Mouse (Mus musculus) A20 (cell line): ENCODE results near the gene H2-K1.
"Not testable (repeated sequence)": the region's sequence is repeated elsewhere in the genome, so short reads cannot be mapped to it uniquely, and the experiment has no call there.

ENCODE experiments used
- DNase-seq: peaks from one replicate; pipeline ENCODE4 v3.0.0-alpha.2; 2011; ENCODE audit warnings: low read depth, low spot score

Gene H2-K1

DNA sequence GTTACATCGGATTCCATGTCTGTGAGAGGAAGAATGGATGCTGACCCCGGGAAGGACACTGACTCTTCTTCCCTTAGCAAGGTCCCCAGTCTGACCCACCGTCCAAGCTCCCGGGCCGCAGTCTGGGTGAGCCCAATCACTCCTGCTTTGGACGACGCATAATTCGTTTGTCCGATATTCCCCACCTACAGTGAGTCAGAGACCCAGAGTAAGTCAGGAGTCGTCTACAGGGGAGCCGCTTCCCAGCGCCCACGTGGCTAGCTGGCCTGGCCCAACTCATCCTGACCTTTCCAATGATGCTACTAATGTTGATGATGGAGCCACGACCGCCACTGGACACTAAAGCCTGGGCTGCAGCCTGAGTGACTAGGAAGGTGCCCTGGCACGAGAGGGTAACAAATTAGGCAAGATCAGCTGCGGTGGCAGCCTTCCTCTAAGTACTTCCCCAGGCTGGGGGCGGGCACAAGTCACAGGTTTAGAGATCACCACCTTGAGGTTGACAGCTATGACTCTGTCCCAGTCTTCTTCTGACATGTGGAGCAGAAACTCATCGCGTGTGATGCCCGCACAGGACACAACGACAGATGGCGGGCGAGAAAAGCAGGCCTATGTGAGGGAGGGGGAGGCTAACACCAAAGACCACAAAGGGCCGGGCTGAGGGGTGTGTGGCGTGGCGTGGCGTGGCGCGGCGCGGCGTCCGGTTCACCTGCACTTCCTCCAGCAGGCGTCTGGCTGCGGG, 26.9 kb upstream of the H2-K1 start:
- DNase-seq: no peak

DNA sequence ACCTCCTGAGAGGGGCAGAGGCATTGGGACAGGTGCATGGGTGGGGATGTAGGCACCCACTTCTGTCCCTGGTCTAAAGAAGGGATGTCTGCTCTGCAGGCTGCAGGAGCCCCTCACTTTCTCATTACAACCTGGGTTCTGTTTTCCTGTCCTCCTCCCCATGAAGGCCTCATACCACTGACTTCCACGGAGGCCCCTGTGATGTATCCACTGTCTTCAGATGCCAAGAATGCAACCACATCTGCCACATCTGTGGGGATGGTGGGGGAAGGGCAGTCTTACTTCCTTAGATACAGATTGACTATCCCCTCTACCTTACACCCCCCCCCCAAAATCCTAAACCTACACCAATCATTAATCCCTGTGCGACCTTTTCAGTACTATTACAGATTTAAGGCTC, 26.1 kb upstream of the H2-K1 start:
- no peak for DNase-seq

DNA sequence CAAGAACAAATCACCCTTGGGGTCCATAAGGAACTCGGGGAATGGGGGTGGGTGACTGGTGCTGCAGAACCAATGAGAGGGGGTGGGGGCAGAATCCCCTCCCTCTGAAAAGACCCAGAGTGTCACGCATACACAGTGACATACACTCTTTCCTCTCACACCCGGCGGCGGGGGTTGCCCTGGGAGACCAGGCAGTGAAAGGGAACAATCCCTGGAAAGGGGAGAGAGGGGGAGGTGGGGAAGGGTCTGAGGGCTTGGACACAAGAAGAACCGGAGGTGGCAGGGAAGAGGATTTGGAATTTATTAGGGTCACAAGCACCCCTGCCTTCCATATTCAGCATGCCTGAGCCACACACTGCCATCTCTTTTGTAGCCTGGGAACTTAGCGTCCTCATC, 25.6 kb upstream of the H2-K1 start:
- no peak for DNase-seq

DNA sequence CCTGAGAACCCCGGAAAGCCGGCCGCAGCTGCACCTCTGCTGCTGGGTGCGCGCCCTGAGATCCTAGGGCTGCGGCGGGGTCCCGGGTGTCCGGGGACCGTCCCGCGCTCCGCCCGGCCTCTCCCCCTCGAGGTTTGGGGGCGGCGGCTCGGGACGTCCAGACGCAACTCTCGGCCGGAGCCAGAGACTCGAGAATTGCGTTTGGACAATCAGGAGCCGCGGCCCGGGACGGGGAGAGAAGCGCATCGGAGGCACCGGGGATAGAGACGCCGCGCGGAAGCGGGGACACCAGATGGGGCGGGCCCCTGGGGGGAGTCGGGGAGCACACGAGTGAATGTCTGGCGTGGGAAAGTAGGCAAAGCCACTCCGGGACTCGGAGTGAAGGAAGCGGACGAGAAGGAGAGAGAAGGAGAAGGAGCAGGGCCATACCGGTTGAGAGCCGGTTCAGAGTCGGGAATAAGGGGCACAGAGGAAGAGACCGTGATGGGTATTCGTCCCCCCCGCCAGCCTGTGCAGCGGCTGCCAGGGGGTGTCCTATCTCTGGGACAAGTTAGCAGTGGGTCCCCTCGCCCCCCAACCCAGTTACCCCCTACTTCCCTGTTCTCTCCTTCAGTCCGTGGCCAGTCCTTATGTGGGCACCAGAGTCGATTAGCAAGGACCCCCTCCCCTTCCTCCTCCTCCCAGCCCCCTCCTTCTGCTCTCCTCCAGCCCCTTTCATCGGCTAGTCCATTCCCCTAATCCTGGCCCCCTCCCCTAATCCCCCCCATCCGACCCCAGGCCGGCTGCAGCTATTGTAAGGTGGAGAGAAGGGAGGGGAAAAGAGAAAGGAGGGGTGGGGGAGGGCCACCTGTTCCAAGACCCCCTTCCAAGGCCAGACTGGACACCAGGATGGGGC, 25.0 kb upstream of the H2-K1 start:
- DNase-seq: no peak

DNA sequence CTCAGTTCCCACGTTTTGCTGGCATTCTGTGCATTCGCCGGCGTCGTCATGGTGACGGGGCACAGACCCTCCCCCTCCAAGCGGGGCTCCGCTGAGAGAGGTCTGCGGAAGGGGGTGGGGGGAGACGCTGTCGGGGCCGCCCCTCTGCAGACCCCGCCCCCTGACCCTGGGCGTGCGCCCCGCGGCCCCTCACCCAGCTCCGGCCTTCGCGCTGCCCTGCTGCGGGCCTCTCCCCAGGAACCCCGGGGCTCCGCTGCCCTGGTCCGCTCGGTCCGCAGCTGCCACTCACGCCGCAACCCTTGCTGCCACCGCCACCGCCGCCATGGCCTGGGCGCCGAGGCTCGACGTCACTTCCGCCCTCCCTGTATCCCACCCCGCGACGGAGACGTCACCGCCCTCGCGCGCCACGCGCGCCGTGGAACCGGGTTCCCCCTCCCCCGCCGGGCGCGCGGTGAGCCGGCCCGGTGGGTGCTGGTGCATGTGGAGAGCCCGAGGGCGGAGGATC, 24.2 kb upstream of the H2-K1 start, which contains the start of gene Ring1:
TSS of gene Ring1 (minus strand) at position 364 of the 505 bp plus-strand sequence.
- peak; percentile 92 for DNase-seq

DNA sequence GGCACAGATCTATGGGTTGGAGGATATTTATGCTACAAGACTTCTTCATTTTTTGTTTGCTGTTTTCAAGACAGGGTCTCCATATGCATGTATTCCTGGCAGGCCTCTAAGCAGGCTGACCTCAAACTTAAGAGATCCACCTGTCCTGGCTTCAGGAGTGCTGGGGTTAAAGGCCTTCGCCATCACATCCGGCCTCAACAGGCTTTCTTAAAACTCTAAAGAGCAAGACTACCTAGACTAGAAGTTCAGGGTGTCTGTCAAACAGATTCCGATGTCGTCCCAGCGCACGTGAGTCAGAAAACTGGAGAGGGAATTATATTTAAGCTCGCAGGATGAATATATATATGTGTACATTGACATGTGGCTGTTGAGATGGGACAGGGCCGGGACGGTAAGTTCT, 23.5 kb upstream of the H2-K1 start:
- DNase-seq: no peak

DNA sequence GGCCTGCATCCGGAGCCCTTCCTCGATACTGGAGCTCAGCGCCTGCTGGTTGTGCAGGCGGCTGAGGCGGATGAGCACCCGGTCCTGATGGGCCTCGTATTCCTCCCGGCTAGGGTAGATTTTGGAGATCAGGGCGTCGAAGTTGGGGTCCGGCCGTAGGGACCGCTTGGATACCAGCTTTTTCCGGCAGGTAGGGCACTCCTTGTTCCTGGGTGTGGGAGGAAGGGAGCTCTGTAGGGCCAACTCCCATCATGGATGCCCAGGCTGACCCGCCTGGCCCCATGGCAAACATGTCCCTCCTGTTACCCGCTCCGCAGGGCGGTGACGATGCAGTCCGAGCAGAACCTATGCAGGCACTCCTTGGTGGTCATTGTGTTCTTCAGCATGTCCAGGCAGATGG, 22.8 kb upstream of the H2-K1 start:
- DNase-seq: no peak

DNA sequence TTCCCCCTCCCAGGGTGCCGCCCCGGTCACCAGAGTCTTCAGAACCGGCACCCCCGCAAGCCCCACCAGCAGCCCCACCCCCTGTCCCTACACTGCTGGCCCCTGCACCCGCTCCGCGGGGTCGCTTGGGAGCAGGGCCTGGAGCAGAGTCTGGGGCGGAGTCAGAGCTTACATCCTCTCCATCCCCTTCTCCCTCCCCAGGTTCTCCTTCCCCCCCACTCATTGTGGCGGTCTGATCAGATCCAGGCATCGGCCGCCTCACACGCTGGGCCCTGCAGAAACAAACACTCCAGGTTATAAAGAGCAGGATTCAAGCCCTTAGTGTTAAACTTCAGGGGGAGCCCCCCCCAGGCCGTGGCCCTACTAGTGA, 22.3 kb upstream of the H2-K1 start:
- no peak for DNase-seq

DNA sequence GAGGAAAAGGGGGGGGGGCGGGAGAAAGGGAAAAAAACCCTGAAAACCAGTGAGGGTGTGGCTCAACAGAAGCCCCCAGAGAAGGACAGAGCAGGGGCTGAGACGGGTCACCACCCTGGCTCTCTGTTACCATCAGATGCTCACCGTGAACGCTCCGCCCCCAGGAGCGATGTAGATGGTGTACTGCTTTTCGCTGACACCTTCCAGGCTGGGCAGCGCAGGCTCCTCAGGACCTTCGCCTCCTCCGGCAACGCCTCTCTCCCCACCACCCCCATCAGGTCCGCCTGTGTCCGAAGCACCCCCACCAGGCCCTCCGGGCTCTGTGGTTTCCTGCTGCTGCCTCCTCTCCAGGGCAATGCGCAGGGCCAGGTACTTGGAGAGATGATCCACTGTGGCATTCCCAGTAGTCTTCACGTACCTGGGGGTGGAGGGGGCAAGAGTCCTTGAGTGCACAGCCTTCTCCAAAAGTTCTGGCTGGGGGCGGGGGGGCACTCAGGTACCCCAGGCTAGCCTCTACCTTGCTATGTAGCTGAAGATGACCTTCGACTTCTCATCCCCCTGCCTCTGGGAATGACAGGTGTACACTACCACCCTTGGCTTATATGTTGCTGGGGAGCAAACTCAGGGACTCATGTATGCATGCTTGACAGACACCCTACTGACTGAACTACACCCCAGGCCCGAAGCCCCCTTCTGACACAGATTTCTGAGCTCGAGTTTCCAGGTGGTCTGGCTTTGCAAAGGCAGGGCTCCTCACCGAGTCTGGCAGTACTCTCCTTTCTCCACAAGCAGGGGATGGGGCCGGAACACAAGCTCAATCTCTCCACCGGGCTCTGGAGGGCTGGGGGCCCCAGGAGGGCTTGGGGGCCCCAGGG, 21.6 kb upstream of the H2-K1 start:
- DNase-seq: no peak

DNA sequence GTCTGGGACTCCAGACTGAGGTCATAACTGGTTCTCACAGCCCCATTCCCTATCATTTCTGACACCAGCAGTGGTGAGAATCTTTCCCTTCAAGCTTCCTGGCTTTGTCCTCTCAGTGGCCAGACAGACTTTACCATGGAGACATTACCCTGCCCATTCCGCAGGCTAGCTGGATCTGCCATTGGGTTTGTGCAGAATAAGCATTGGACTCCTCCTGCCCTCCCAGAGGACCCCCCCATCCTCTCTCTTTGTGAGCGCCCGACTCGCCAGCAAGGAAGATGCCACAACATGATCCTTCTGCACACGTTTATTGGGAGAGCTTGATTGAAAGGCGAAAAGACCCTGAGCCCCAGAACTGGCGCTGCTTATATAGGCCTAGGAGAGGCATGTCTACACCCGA, 13.3 kb upstream of the H2-K1 start:
- no peak for DNase-seq

DNA sequence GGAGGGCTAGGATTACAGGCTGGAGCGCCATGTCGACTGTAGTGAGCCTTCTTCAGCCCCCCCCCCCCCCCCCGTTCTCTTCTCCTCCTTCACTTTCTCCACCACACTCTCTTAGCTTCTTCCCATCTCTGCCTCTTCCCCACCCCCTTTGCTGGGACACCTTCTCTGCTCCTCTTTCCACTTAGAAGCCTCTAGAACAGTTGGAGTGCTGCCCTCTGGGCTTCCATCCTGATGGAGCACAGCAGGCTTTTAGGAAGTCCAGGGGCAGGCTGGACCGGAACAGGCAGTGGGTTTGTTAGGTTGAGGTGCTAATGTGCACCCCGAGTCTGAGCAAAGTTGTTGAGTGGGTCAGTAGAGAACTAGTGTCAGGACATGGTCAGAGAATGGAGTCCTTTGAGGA, 10.0 kb upstream of the H2-K1 start:
- DNase-seq: no peak

DNA sequence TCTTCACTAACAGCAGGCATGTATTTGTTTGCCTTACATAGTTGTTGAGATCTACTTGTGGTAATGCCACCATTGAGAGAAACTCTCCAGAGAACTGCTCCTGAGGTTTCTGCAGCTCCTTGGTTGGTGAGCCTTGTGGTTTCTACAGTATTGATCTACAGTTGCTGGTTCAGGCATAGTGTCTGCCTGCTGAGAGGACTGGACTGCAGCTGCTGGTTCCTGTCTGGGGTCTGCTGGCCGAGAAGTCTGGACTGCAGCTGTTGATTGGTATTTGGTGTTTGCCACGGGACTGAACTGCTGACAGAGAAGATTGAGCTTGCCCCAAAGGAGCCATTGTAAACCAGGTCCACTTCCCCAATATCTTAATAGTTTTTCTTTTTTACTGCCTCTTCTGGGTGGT, 6.4 kb upstream of the H2-K1 start:
- no peak for DNase-seq

DNA sequence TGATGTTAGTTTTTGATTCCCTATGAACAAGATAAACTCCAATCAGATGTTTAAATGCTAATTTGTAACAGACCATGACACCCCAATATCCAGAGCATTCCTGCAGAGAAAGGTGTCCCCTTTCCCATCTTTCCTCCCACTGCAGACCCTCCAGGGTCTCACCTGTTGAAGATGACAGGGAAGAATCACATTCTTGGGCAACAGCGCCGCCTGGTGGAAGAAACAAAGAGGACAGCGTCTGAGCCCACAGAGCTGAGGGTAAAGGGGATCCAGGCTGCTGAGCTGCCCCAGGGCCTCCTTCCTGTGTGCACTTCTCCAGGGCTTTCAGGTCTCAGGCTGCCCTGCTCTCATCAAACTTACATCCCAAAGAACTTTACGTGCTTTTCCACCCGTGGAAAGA, 3.3 kb upstream of the H2-K1 start:
- no peak for DNase-seq

DNA sequence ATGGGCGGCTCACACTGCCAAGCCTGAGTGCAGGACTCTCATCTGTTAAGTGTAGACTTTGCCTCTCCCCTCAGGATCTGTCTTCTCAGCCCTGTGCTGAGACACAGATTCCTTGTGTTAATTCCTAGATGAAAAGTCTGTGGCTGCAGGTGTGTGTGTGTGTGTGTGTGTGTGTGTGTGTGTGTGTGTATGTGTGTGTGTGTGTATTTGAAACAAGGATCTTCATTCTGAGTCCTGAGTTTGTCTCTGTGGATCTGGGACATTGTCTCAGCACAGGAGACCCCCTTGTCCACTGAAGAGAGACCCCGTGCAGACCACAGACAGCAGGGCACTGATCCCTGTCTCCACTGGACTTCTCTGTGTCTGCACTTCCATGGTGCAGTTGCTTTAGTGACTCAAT, 649 bp upstream of the H2-K1 start:
- DNase-seq: not testable (repeated sequence)

DNA sequence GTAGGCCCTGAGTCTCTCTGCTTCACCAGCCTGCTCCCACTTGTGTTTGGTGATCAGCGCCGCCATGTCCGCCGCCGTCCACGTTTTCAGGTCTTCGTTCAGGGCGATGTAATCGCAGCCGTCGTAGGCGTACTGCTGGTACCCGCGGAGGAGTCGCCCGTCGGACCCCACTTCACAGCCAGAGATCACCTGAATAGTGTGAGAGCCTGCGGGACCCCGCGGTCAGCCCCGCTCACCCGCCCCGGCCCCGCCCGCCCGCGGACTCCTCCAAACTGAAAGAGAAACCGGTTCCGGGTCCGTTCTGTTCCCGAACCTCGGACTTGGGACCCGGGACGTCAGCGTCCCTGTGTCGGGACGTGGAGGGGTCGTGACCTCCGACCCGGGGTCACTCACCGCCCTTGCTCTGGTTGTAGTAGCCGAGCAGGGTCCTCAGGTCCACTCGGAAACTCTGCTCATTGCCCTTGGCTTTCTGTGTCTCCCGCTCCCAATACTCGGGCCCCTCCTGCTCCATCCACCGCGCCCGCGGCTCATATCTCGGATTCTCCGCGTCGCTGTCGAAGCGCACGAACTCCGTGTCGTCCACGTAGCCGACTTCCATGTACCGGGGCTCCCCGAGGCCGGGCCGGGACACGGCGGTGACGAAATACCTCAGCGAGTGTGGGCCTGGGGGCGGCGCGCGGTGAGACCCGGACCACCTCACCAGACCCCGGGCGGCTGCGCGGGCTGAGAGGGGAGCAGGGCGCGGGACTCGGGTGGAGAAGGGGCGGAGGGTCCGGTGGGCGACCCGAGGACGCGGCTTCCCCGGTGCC, 602 bp downstream of the H2-K1 start:
- DNase-seq: peak; percentile 44

DNA sequence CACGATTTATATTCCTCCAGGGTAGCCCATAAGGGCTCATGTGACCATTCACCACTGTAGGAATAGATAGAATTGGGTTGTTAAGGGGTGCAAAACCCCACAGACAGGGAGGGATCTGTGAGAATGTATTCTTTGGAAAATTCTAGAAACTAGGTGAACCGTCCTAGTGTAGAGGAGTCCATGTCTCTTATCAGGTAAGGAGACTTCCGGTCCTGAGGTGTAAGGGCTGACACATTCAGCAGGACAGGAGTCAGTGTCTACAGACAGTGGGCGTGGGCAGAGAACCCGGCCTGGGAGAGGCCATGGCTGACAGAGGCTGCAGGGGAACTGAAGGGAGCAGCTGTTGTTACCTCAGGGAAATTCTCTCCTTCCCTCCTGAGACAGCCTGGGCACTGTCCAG, 1.4 kb downstream of the H2-K1 start:
- not testable (repeated sequence) for DNase-seq

DNA sequence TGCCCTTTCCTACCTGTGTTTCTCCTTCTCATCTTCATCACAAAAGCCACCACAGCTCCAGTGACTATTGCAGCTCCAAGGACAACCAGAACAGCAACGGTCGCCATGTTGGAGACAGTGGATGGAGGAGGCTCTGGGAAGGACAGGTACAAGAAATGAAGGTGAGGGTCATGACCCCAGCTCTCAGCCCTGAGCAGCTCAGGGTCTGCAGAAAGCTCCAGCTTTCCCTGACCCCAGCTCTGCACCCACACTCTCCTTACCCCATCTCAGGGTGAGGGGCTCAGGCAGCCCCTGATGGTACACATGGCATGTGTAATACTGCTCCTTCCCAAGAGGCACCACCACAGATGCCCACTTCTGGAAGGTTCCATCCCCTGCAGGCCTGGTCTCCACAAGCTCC, 3.1 kb downstream of the H2-K1 start:
- DNase-seq: not testable (repeated sequence)

DNA sequence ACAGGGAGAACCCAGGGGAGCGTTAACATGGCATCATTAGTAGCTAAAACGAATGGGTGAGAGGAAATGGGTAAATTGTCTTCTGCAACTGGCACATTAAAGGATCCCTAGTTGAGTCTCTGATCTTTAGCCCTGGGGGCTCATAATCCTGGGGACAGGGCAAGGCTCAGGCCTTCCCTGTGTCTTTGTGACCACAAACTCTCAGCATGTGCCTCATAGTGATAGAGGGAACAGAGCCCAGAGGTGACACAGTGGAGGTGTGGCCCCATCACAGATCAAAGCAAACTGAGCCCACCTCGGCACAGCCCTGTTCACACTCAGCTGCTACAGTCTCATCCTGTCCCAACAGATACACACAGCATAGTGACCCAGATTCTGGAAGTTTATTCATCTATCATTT, 4.5 kb downstream of the H2-K1 start:
- no peak for DNase-seq

DNA sequence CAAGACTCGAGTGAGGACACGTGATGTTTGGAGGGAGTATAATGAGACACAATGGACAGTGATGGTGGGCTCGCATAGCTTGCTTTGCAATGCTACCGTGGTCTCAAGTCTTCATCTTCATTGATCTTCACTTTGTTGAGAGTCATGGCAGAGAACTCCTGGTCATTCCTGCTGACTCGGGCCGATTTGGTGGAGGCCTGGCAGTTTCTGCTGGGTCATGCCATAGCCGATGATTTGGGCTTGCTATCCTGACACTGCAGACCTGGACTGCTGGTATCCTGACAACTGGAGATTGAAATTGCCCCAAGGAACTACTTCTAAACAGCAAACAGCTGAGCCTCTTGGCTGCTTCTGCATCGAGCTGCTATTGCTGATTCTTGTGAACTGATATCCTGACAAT, 5.2 kb downstream of the H2-K1 start:
- no peak for DNase-seq

DNA sequence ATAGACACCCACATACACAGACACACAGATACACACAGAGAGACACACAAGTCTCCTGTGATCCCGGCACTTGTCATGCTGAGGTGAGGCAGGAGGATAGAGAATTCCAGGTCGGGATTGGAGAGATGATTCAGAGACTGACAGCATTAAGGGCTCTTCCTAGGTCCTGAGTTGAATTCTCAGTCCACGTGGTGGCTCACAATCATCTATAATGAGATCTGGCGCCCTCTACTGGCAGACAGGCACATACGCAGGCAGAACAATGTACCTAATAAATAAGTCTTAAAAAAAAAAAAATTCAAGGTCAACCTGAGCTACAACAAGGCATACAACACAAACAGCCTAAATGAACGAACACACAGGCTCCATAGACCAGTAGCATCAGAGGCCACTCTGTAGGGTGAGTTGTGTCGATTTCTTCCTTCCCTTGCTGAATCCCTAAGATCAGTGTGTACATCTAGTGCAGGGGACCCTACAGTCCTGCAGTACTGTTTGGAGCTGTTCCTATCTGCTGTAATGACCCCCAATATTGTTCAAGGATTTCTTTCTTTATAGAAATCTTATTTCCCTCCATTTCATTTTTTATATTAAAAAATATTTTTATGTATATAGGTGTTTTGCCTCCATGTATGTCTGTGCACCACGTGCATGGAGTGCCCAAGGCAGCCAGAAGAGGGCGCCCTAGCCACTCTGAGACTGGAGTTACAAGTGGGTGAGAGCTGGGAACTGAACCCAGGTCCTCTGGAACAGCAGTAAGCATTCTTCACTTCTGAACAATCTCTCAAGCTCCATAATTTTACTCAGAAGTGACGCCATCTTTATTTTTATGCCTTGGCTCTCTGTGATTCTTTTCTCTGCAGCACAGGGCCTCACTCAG, 8.1 kb downstream of the H2-K1 start:
- peak; percentile 86 for DNase-seq
